Mouse (Mus musculus): ENCODE measurements around the gene Tmie.

- TF ChIP-seq CTCF (IDR thresholded peaks at IDR 0.05; ENCODE audit: insufficient read depth, low read length) (no peak), POLR2A (IDR thresholded peaks at IDR 0.05; ENCODE audit: borderline replicate concordance, extremely low read depth, low read depth, low read length) (no peak)
Observed at GRCm38 (mm10) chr9:110887388-110888303, 7.7 kb upstream of the Tmie start.

All from lung, adult 2 months (tissue).